In the genomic region with DNA sequence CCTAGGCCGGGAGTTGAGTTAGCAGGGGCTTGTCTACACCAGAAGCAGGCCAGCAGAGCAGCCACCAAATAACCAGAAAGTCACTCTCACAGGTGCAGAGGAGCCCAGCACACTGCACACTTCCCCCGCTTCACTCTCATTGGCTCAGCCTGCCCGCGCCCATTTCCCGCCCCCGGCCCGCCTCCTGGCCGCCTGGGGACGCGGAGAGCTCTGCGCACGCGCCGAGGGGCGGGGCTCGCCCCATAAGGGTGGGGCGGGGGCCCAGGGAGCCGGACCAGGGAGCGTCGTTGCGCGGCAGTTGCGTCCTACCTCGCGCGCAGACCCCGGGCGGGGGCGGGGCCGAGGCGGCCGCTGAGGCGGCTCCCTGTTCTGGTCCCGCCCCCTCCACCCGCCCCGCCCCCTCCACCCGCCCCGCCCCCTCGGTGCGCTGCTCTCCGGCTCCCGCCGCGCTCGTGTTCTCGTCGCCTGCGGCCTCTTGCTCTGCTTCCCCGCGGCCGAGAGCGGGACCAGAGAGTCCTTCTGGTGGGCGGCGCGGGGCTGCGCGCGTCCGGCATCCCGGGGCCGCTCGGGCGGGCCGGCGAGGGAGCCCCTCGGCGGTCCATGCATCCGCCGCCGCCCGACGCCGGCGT, we compare ENCODE assay signal across 8 mouse cellular contexts. TPM values are rescaled to one million over a fixed set of nuclear protein-coding genes. Genes with fewer than 3 reads are reported as not detected.
A peak's percentile ranks its signal among the peaks of the same experiment; 100 is the strongest.
DNase-seq lines count a peak whose midpoint lies in the region; ATAC-seq lines count a peak whose summit lies in the region.

A gene (plus strand): TSS at position 264 of the 629 bp plus-strand sequence.

- peak within 1 kb of the TSS; percentile 65 for H3K4me3 ChIP-seq in forebrain, embryonic 12.5 days (replicated peaks)
- peak within 1 kb of the TSS; percentile 80 for H3K4me3 ChIP-seq in heart, embryonic 16.5 days (ENCODE audit: low read length)
- H3K4me3 ChIP-seq in liver, embryonic 13.5 days (replicated peaks) = peak within 1 kb of the TSS; percentile 64
- peak within 1 kb of the TSS; percentile 61 for H3K4me3 ChIP-seq in stomach, embryonic 15.5 days (replicated peaks)

- no peaks in the 10 kb centered on the region for H3K9me3 ChIP-seq in forebrain, embryonic 12.5 days
- H3K9me3 ChIP-seq in heart, embryonic 16.5 days (replicated peaks; ENCODE audit: control insufficient read depth, low read length) = no peaks in the 10 kb centered on the region
- no peaks in the 10 kb centered on the region for H3K9me3 ChIP-seq in liver, embryonic 13.5 days (replicated peaks)
- no peaks in the 10 kb centered on the region for H3K9me3 ChIP-seq in stomach, embryonic 15.5 days

- DNase-seq in c-Kit-positive CD71-positive TER-119-positive erythroid progenitor cells, embryonic 14.5 days (ENCODE audit: low spot score) = peak; percentile 66
- DNase-seq in kidney, postnatal 25 days = peak; percentile 91 to 97
- DNase-seq in liver, embryonic 13.5 days = peak; percentile 79
- peak; percentile 95 for DNase-seq in neural tube, embryonic 10.5 days (ENCODE audit: extremely low spot score, low spot score)

- peak within 1 kb of the TSS; percentile 72 for H3K9ac ChIP-seq in forebrain, embryonic 12.5 days
- H3K9ac ChIP-seq in heart, embryonic 16.5 days (ENCODE audit: low read length) = peak within 1 kb of the TSS; percentile 80
- peak within 1 kb of the TSS; percentile 64 for H3K9ac ChIP-seq in liver, embryonic 13.5 days
- H3K9ac ChIP-seq in stomach, embryonic 15.5 days = peak within 1 kb of the TSS; percentile 36; the same call in 1 of the 2 replicates

- peak; percentile 86 for ATAC-seq in CD4-positive, CD25-positive, alpha-beta regulatory T cell, adult 4 months
- ATAC-seq in forebrain, embryonic 12.5 days (ENCODE audit: low FRiP score) = peak; percentile 98
- ATAC-seq in heart, embryonic 16.5 days (replicated peaks; ENCODE audit: extremely low read depth, insufficient read depth, low FRiP score) = peak; percentile 97
- peak; percentile 92 for ATAC-seq in liver, embryonic 13.5 days (ENCODE audit: low read depth)
- ATAC-seq in stomach, embryonic 15.5 days (ENCODE audit: insufficient read depth, low FRiP score, low read depth) = peak; percentile 96

- 0% methylated on average over 68 of the region's 74 CpGs for WGBS in forebrain, embryonic 12.5 days
- under 1% methylated on average over 54 of the region's 74 CpGs for WGBS in heart, embryonic 16.5 days
- 0% methylated on average over 37 of the region's 74 CpGs for WGBS in liver, embryonic 13.5 days (ENCODE audit: insufficient replicate concordance)
- 0% methylated on average over 51 of the region's 74 CpGs for WGBS in stomach, embryonic 15.5 days

- H3K27ac ChIP-seq in forebrain, embryonic 12.5 days = peak within 1 kb of the TSS; percentile 56; the same call in 1 of the 2 replicates
- no peak within 1 kb of the TSS for H3K27ac ChIP-seq in heart, embryonic 16.5 days (ENCODE audit: low read length)
- H3K27ac ChIP-seq in liver, embryonic 13.5 days = no peak within 1 kb of the TSS; the same call in 1 of the 2 replicates
- H3K27ac ChIP-seq in stomach, embryonic 15.5 days = no peak within 1 kb of the TSS; the same call in 1 of the 2 replicates

- H3K36me3 ChIP-seq in forebrain, embryonic 12.5 days (replicated peaks) = no peaks in the 10 kb centered on the region
- H3K36me3 ChIP-seq in heart, embryonic 16.5 days (ENCODE audit: control insufficient read depth, insufficient read depth) = no peaks in the 10 kb centered on the region
- H3K36me3 ChIP-seq in liver, embryonic 13.5 days = no peaks in the 10 kb centered on the region
- no peaks in the 10 kb centered on the region for H3K36me3 ChIP-seq in stomach, embryonic 15.5 days

- peaks cover 10% of the 10 kb centered on the region for H3K27me3 ChIP-seq in forebrain, embryonic 12.5 days
- peaks cover 16% of the 10 kb centered on the region; the same call in 1 of the 2 replicates for H3K27me3 ChIP-seq in heart, embryonic 16.5 days (ENCODE audit: control insufficient read depth, insufficient read depth, low read length)
- peaks cover 34% of the 10 kb centered on the region for H3K27me3 ChIP-seq in liver, embryonic 13.5 days
- 0 out of 2 replicates have a peak, but pooled peaks cover 8% of the 10 kb centered on the region for H3K27me3 ChIP-seq in stomach, embryonic 15.5 days (replicated peaks)

- peak within 1 kb of the TSS; percentile 92 for H3K4me2 ChIP-seq in forebrain, embryonic 12.5 days
- peak within 1 kb of the TSS; percentile 100 for H3K4me2 ChIP-seq in heart, embryonic 16.5 days (ENCODE audit: low read depth, low read length)
- peak within 1 kb of the TSS; percentile 85 for H3K4me2 ChIP-seq in liver, embryonic 13.5 days
- H3K4me2 ChIP-seq in stomach, embryonic 15.5 days = peak within 1 kb of the TSS; percentile 100

- H3K4me1 ChIP-seq in forebrain, embryonic 12.5 days = peaks cover 8% of the 10 kb centered on the region
- peaks cover 6% of the 10 kb centered on the region for H3K4me1 ChIP-seq in heart, embryonic 16.5 days (ENCODE audit: control insufficient read depth, insufficient read depth, low read length)
- peaks cover 15% of the 10 kb centered on the region for H3K4me1 ChIP-seq in liver, embryonic 13.5 days (replicated peaks)
- peaks cover 12% of the 10 kb centered on the region for H3K4me1 ChIP-seq in stomach, embryonic 15.5 days

RNA-seq across cellular contexts. Expression of the gene that starts here (rescaled TPM):
- polyA plus RNA-seq in CD4-positive, CD25-positive, alpha-beta regulatory T cell, adult 4 months (2017; shearing (Covaris generic)) = under 1 TPM in 1 of 2 experiments, not detected in 1; 0.36 TPM
- 3.0 and 3.5 TPM in 2 replicates for polyA plus RNA-seq in forebrain, embryonic 12.5 days (2016; fragmentation: Nextera tagmentation; extraction: Ambion mirVana)
- 0.17 and 0.35 TPM in 2 replicates for polyA plus RNA-seq in heart, embryonic 16.5 days (2015; fragmentation: Nextera tagmentation; extraction: Ambion mirVana)
- 1.1 and 1.4 TPM in 2 replicates for polyA plus RNA-seq in liver, embryonic 13.5 days (2015; fragmentation: Nextera tagmentation; extraction: Ambion mirVana)
- polyA plus RNA-seq in stomach, embryonic 15.5 days (2015; fragmentation: Nextera tagmentation; extraction: Ambion mirVana) = 1.5 and 1.8 TPM in 2 replicates

Comparison
In these comparisons a context has a peak if more than half of its experiments do, and no peak if none do; other contexts are left out.
1. Peak in ATAC-seq in CD4-positive, CD25-positive, alpha-beta regulatory T cell, adult 4 months; RNA of the gene not detected or under 1 TPM.
2. Peak in ATAC-seq, H3K4me3 ChIP-seq, H3K9ac ChIP-seq and H3K4me2 ChIP-seq in heart, embryonic 16.5 days; RNA of the gene not detected or under 1 TPM.